Mouse (Mus musculus) limb, embryonic 12.5 days (tissue): ENCODE data around the gene Lin7a. TPM values are rescaled to one million over a fixed set of nuclear protein-coding genes. Genes with fewer than 3 reads are reported as not detected.

Experiments
- ATAC-seq: fragments of 200-750 bp; cut with Nextera tagmentation; 2 replicates; pipeline ENCODE4 v1.8.0; 2017; ENCODE audit warnings: low read depth, moderate TSS enrichment; ENCODE audit not compliant: insufficient number of reproducible peaks, insufficient read depth, low FRiP score, low TSS enrichment
- H3K27ac ChIP-seq: fragments of 300-500 bp; sonication (generic); 2 replicates; pipeline ENCODE4 v1.5.1; 2016; ENCODE audit warnings: mild to moderate bottlenecking, moderate library complexity
- H3K27me3 ChIP-seq: fragments of 300-500 bp; sonication (generic); 2 replicates; pipeline ENCODE4 v1.6.1; 2016; ENCODE audit warnings: mild to moderate bottlenecking, moderate library complexity
- H3K36me3 ChIP-seq: fragments of 300-500 bp; sonication (generic); 2 replicates; pipeline ENCODE4 v1.6.1; 2016; ENCODE audit warnings: mild to moderate bottlenecking, moderate library complexity
- H3K4me1 ChIP-seq: fragments of 300-500 bp; sonication (generic); replicated peaks from 2 replicates; pipeline ENCODE4 v1.6.1; 2016
- H3K4me2 ChIP-seq: fragments of 300-500 bp; sonication (generic); 2 replicates; pipeline ENCODE4 v1.6.1; 2016; ENCODE audit warnings: mild to moderate bottlenecking, moderate library complexity
- H3K4me3 ChIP-seq: fragments of 300-500 bp; sonication (generic); replicated peaks from 2 replicates; pipeline ENCODE4 v1.5.1; 2016; ENCODE audit warnings: mild to moderate bottlenecking
- H3K9ac ChIP-seq: fragments of 300-500 bp; sonication (generic); replicated peaks from 2 replicates; pipeline ENCODE4 v1.6.1; 2016; ENCODE audit warnings: mild to moderate bottlenecking, moderate library complexity
- H3K9me3 ChIP-seq: fragments of 300-500 bp; sonication (generic); 2 replicates; pipeline ENCODE4 v1.6.1; 2016; ENCODE audit warnings: mild to moderate bottlenecking, moderate library complexity
- WGBS: fragments of 180-500 bp; shearing (Covaris S2); methylation state at CpG from one replicate; pipeline ENCODE4 v1.1.7; 2016; 5-methylcytosine and 5-hydroxymethylcytosine counted together
- polyA plus RNA-seq: library from polyadenylated mRNA; unstranded; fragments of >200 nt; fragmentation: Nextera tagmentation; extraction: Ambion mirVana; gene quantifications from 2 replicates; pipeline ENCODE4 v1.2.1, GENCODE M21; 2016

The Lin7a gene
- polyA plus RNA-seq, 1 experiment from 2014 or later: 2.4 TPM

GRCm38 (mm10) chr10:107310964-107311490, 39.5 kb downstream of the Lin7a start:
- H3K4me3 ChIP-seq: no peak overlapping the region
- WGBS: 87% methylated on average over 5 of the region's 5 CpGs
- no peak for ATAC-seq
- no peaks in the 10 kb centered on the region for H3K27me3 ChIP-seq
- no peaks in the 10 kb centered on the region for H3K9me3 ChIP-seq
- H3K4me2 ChIP-seq: no peak overlapping the region
- no peak overlapping the region for H3K27ac ChIP-seq
- no peaks in the 10 kb centered on the region for H3K4me1 ChIP-seq
- H3K9ac ChIP-seq: no peak overlapping the region
- no peaks in the 10 kb centered on the region for H3K36me3 ChIP-seq

- no peak for ATAC-seq
- Histone ChIP-seq H3K4me1 (no peaks in the 10 kb centered on the region), H3K9me3 (no peaks in the 10 kb centered on the region), H3K4me2 (no peak overlapping the region), H3K27ac (no peak overlapping the region), H3K4me3 (no peak overlapping the region), H3K27me3 (no peaks in the 10 kb centered on the region), H3K36me3 (no peaks in the 10 kb centered on the region), H3K9ac (no peak overlapping the region)
- 91% methylated on average over 4 of the region's 4 CpGs for WGBS
Measured at GRCm38 (mm10) chr10:107312609-107313008, 41.1 kb downstream of the Lin7a start.

GRCm38 (mm10) chr10:107313395-107313794, 41.9 kb downstream of the Lin7a start:
- Histone ChIP-seq H3K4me3 (no peak overlapping the region), H3K9ac (no peak overlapping the region), H3K4me2 (no peak overlapping the region), H3K36me3 (no peaks in the 10 kb centered on the region), H3K4me1 (no peaks in the 10 kb centered on the region), H3K27ac (no peak overlapping the region), H3K27me3 (no peaks in the 10 kb centered on the region), H3K9me3 (no peaks in the 10 kb centered on the region)
- 26% methylated on average over 3 of the region's 3 CpGs for WGBS
- ATAC-seq: no peak

GRCm38 (mm10) chr10:107315251-107315650, 43.8 kb downstream of the Lin7a start:
- H3K4me3 ChIP-seq: no peak overlapping the region
- H3K27ac ChIP-seq: no peak overlapping the region
- no peaks in the 10 kb centered on the region for H3K36me3 ChIP-seq
- no peaks in the 10 kb centered on the region for H3K27me3 ChIP-seq
- H3K4me2 ChIP-seq: no peak overlapping the region
- H3K9ac ChIP-seq: no peak overlapping the region
- ATAC-seq: no peak
- no peaks in the 10 kb centered on the region for H3K9me3 ChIP-seq
- H3K4me1 ChIP-seq: no peaks in the 10 kb centered on the region

- ATAC-seq: no peak
- Histone ChIP-seq H3K4me2 (no peak overlapping the region), H3K9me3 (no peaks in the 10 kb centered on the region), H3K36me3 (no peaks in the 10 kb centered on the region), H3K4me3 (no peak overlapping the region), H3K4me1 (no peaks in the 10 kb centered on the region), H3K9ac (no peak overlapping the region), H3K27me3 (no peaks in the 10 kb centered on the region), H3K27ac (no peak overlapping the region)
- WGBS: 76% methylated on average over 5 of the region's 5 CpGs
Measured at GRCm38 (mm10) chr10:107315681-107316080, 44.2 kb downstream of the Lin7a start.

GRCm38 (mm10) chr10:107316100-107316499, 44.6 kb downstream of the Lin7a start:
- Histone ChIP-seq H3K27ac (no peak overlapping the region), H3K36me3 (no peaks in the 10 kb centered on the region), H3K4me3 (no peak overlapping the region), H3K9ac (no peak overlapping the region), H3K9me3 (no peaks in the 10 kb centered on the region), H3K4me1 (no peaks in the 10 kb centered on the region), H3K27me3 (no peaks in the 10 kb centered on the region), H3K4me2 (no peak overlapping the region)
- no peak for ATAC-seq
- 80% methylated on average over 2 of the region's 2 CpGs for WGBS

- 75% methylated on average over 2 of the region's 2 CpGs for WGBS
- H3K27me3 ChIP-seq: no peaks in the 10 kb centered on the region
- H3K9ac ChIP-seq: no peak overlapping the region
- H3K9me3 ChIP-seq: no peaks in the 10 kb centered on the region
- H3K27ac ChIP-seq: no peak overlapping the region
- H3K36me3 ChIP-seq: no peaks in the 10 kb centered on the region
- no peaks in the 10 kb centered on the region for H3K4me1 ChIP-seq
- no peak overlapping the region for H3K4me2 ChIP-seq
- ATAC-seq: no peak
- no peak overlapping the region for H3K4me3 ChIP-seq
Measured at GRCm38 (mm10) chr10:107319648-107320047, 48.2 kb downstream of the Lin7a start.

GRCm38 (mm10) chr10:107323865-107324264, 52.4 kb downstream of the Lin7a start:
- no peak overlapping the region for H3K4me2 ChIP-seq
- H3K27ac ChIP-seq: no peak overlapping the region
- no peaks in the 10 kb centered on the region for H3K9me3 ChIP-seq
- 88% methylated on average over 7 of the region's 7 CpGs for WGBS
- no peak for ATAC-seq
- no peaks in the 10 kb centered on the region for H3K4me1 ChIP-seq
- no peak overlapping the region for H3K4me3 ChIP-seq
- no peaks in the 10 kb centered on the region for H3K36me3 ChIP-seq
- no peak overlapping the region for H3K9ac ChIP-seq
- H3K27me3 ChIP-seq: no peaks in the 10 kb centered on the region

- H3K36me3 ChIP-seq: no peaks in the 10 kb centered on the region
- WGBS: 88% methylated on average over 5 of the region's 5 CpGs
- H3K27ac ChIP-seq: no peak overlapping the region
- no peaks in the 10 kb centered on the region for H3K9me3 ChIP-seq
- H3K4me2 ChIP-seq: no peak overlapping the region
- no peaks in the 10 kb centered on the region for H3K4me1 ChIP-seq
- H3K27me3 ChIP-seq: no peaks in the 10 kb centered on the region
- ATAC-seq: no peak
- no peak overlapping the region for H3K4me3 ChIP-seq
- H3K9ac ChIP-seq: no peak overlapping the region
Measured at GRCm38 (mm10) chr10:107325558-107325957, 54.1 kb downstream of the Lin7a start.

- no peak for ATAC-seq
- 90% methylated on average over 3 of the region's 3 CpGs for whole genome bisulfite sequencing
- H3K4me2 ChIP-seq: no peak overlapping the region
Measured at GRCm38 (mm10) chr10:107339524-107339923, 68.0 kb downstream of the Lin7a start.

GRCm38 (mm10) chr10:107341151-107341550, 69.7 kb downstream of the Lin7a start:
- H3K27ac ChIP-seq: no peak overlapping the region
- H3K9ac ChIP-seq: no peak overlapping the region
- no peak for ATAC-seq
- no peaks in the 10 kb centered on the region for H3K27me3 ChIP-seq
- no peaks in the 10 kb centered on the region for H3K4me1 ChIP-seq
- H3K36me3 ChIP-seq: no peaks in the 10 kb centered on the region
- no peaks in the 10 kb centered on the region for H3K9me3 ChIP-seq
- no peak overlapping the region for H3K4me2 ChIP-seq
- H3K4me3 ChIP-seq: no peak overlapping the region
- 79% methylated on average over 4 of the region's 4 CpGs for WGBS

More at GRCm38 (mm10) chr10:107339524-107339923, 68.0 kb downstream of the Lin7a start:
- no peaks in the 10 kb centered on the region for H3K27me3 ChIP-seq
- H3K27ac ChIP-seq: no peak overlapping the region
- no peak overlapping the region for H3K9ac ChIP-seq
- H3K4me3 ChIP-seq: no peak overlapping the region
- H3K4me1 ChIP-seq: no peaks in the 10 kb centered on the region
- no peaks in the 10 kb centered on the region for H3K9me3 ChIP-seq
- no peaks in the 10 kb centered on the region for H3K36me3 ChIP-seq

GRCm38 (mm10) chr10:107344200-107344599, 72.7 kb downstream of the Lin7a start:
- Histone ChIP-seq H3K4me1 (no peaks in the 10 kb centered on the region), H3K9ac (no peak overlapping the region), H3K4me2 (no peak overlapping the region), H3K36me3 (no peaks in the 10 kb centered on the region), H3K4me3 (no peak overlapping the region), H3K27ac (no peak overlapping the region), H3K27me3 (no peaks in the 10 kb centered on the region), H3K9me3 (no peaks in the 10 kb centered on the region)
- no peak for ATAC-seq
- WGBS: 41% methylated on average over 3 of the region's 3 CpGs
